Mouse (Mus musculus) heart, embryonic 12.5 days (tissue): Measurements from ENCODE around the gene Cfap57. TPM values are rescaled to one million over a fixed set of nuclear protein-coding genes. Genes with fewer than 3 reads are reported as not detected.
A peak's percentile ranks its signal among the peaks of the same experiment; 100 is the strongest.
"Not testable (repeated sequence)": the region's sequence is repeated elsewhere in the genome, so short reads cannot be mapped to it uniquely, and the experiment has no call there.

Experiments
- ATAC-seq: fragments of 200-750 bp; cut with Nextera tagmentation; 2 replicates; pipeline ENCODE4 v1.8.0; 2017; ENCODE audit warnings: moderate TSS enrichment, moderate library complexity; ENCODE audit not compliant: insufficient number of reproducible peaks, low FRiP score
- H3K27ac ChIP-seq: fragments of 300-500 bp; sonication (generic); 2 replicates; pipeline ENCODE4 v1.5.1; 2016; ENCODE audit warnings: mild to moderate bottlenecking, moderate library complexity; ENCODE audit not compliant: poor library complexity, severe bottlenecking
- H3K27me3 ChIP-seq: fragments of 300-500 bp; sonication (generic); replicated peaks from 2 replicates; pipeline ENCODE4 v1.6.1; 2016; ENCODE audit warnings: mild to moderate bottlenecking, moderate library complexity
- H3K36me3 ChIP-seq: fragments of 300-500 bp; sonication (generic); 2 replicates; pipeline ENCODE4 v1.6.1; 2016; ENCODE audit warnings: mild to moderate bottlenecking, moderate library complexity
- H3K4me1 ChIP-seq: fragments of 300-500 bp; sonication (generic); replicated peaks from 2 replicates; pipeline ENCODE4 v1.6.1; 2016; ENCODE audit warnings: mild to moderate bottlenecking
- H3K4me2 ChIP-seq: fragments of 300-500 bp; sonication (generic); 2 replicates; pipeline ENCODE4 v1.6.1; 2016; ENCODE audit warnings: mild to moderate bottlenecking, moderate library complexity
- H3K4me3 ChIP-seq: fragments of 300-500 bp; sonication (generic); 2 replicates; pipeline ENCODE4 v1.5.1; 2016; ENCODE audit warnings: mild to moderate bottlenecking
- H3K9ac ChIP-seq: fragments of 300-500 bp; sonication (generic); 2 replicates; pipeline ENCODE4 v1.6.1; 2016; ENCODE audit warnings: mild to moderate bottlenecking, moderate library complexity
- H3K9me3 ChIP-seq: fragments of 300-500 bp; sonication (generic); replicated peaks from 2 replicates; pipeline ENCODE4 v1.6.1; 2016; ENCODE audit warnings: mild to moderate bottlenecking, moderate library complexity
- WGBS: fragments of 180-500 bp; shearing (Covaris S2); methylation state at CpG from one replicate; pipeline ENCODE4 v1.1.7; 2016; 5-methylcytosine and 5-hydroxymethylcytosine counted together
- polyA plus RNA-seq: library from polyadenylated mRNA; unstranded; fragments of >200 nt; fragmentation: Nextera tagmentation; extraction: Ambion mirVana; gene quantifications from 2 replicates; pipeline ENCODE4 v1.2.1, GENCODE M21; 2016

Cfap57 gene
- polyA plus RNA-seq, 1 experiment from 2014 or later = 0.80 TPM

DNA sequence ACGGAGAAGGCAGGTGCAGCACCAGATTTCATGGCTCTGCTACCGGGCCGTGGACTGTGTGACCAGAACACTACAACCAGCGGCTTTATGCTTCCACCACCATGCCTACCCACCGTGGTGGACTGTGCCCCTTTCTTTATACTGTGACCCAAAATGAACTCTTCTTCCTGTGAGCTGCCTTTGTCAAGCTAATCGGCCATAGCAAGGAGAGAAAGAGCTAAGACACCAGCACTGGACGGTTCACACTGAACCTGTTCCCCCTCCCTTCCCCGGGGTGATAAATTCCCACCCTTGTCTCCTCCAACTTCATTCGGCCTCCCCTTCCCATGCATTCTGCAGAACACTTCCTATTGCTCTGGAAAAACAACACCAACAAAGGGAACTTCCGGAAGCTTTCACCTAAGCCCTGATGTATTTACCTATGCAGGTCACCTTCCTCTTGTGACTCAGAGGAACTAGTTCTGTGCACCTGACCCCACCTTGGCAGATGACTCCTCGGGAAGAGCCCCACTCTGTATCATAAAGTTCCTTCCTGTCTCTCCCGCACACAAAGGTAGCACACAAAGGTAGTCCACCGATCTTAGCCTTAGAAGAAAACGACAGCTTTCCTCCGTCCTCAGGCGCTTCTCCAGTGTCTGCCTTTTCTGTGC, 103.0 kb downstream of the Cfap57 start:
- no peak; the same call in 1 of the 2 replicates for ATAC-seq
- Histone ChIP-seq H3K4me2 (peak overlapping the region; percentile 50), H3K27me3 (peaks cover 15% of the 10 kb centered on the region; the same call in 1 of the 2 replicates), H3K27ac (no peak overlapping the region), H3K9ac (no peak overlapping the region), H3K9me3 (no peaks in the 10 kb centered on the region), H3K4me1 (peaks cover 20% of the 10 kb centered on the region), H3K36me3 (no peaks in the 10 kb centered on the region), H3K4me3 (no peak overlapping the region)
- 39% methylated on average over 16 of the region's 16 CpGs for WGBS

DNA sequence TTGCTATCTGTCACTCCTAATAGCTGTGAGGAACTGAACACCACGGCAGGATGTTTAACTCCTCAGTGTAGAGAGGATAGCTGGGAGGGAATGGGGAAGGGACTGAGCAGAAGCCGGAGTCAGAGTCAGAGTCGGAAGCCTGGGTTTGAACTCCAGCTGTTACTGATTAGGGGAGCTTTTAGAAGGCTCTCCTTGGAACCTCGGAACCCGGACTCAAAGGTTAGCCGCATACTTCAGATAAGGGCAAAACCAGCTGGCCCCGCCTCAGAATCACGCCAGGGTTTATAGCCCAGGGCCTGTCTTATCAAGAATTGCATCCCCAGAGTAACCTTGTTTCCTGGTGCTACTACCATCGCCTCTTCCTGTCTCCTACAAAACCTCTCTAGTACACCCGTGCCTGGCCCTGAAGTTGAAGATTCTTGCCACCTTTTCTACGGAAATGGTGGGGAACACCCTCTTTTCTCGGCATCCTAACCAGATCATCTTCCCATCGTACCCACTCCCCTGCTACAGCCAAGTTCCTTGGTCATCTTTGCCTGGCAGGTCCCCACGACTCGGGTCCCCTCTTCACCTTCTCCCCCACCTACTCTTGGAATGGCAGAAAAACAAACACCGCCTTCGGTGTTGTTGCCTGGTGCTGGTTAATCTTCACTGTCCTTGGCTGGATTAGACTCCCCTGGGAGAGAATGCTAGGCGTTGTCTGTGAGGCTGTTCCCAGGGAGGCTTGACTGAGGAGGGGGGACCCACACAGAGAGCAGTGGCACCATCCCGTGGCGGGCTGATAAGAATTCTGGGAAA, 103.7 kb downstream of the Cfap57 start:
- peak; percentile 42; the same call in 1 of the 2 replicates for ATAC-seq
- H3K4me3 ChIP-seq = peak overlapping the region; percentile 5; the same call in 1 of the 2 replicates
- peaks cover 15% of the 10 kb centered on the region; the same call in 1 of the 2 replicates for H3K27me3 ChIP-seq
- 4% methylated on average over 20 of the region's 20 CpGs for WGBS
- no peaks in the 10 kb centered on the region for H3K9me3 ChIP-seq
- no peak overlapping the region for H3K9ac ChIP-seq
- peak overlapping the region; percentile 50 for H3K4me2 ChIP-seq
- H3K36me3 ChIP-seq = no peaks in the 10 kb centered on the region
- H3K4me1 ChIP-seq = peaks cover 20% of the 10 kb centered on the region
- no peak overlapping the region for H3K27ac ChIP-seq

DNA sequence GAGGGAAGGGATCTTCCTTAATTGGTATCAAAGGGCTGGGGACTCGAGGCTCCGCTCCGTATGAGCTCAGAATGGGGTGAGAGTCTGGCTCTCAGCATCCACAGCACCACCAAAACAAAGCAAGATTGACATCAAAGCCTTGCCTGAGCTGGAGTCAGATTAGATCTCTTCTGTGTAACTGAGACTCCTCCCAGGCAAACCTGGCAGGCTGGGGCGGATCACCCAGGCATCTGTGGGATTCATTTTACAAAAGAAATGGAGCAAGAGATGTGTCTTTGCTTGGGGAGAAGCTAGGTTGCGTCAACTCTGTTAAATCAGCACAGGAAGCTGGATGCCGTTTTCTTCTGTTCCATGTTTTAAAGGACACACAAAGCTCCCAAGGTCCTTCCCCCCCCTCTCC, 111.5 kb downstream of the Cfap57 start:
- 22% methylated on average over 6 of the region's 6 CpGs for WGBS

DNA sequence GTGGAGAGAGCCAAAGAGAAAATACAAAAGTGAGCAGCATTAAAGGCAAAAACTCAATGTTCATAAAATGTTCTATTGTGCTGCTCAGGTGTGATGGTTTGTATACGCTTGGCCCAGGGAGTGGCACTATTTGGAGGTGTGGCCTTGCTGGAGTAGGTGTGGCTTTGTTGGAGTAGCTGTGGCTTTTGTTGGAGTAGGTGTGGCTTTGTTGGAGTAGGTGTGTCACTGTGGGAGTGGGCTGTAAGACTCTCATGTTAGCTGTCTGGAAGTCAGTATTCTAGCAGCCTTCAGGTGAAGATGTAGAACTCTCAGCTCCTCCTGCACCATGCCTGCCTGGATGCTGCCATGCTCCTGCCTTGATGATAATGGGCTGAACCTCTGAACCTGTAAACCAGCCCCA, 113.4 kb downstream of the Cfap57 start:
- H3K9ac ChIP-seq, H3K36me3 ChIP-seq, ATAC-seq, H3K4me1 ChIP-seq, H3K4me2 ChIP-seq, H3K27ac ChIP-seq, H3K4me3 ChIP-seq, H3K9me3 ChIP-seq, H3K27me3 ChIP-seq: not testable (repeated sequence)
- 74% methylated on average over 1 of the region's 1 CpGs for WGBS

More for the DNA sequence above, 111.5 kb downstream of the Cfap57 start:
- 0 out of 2 replicates have a peak, but pooled peaks cover 3% of the 10 kb centered on the region for H3K4me1 ChIP-seq
- ATAC-seq = no peak
- no peak overlapping the region for H3K27ac ChIP-seq
- no peaks in the 10 kb centered on the region for H3K9me3 ChIP-seq
- H3K36me3 ChIP-seq = no peaks in the 10 kb centered on the region
- H3K9ac ChIP-seq = no peak overlapping the region
- no peaks in the 10 kb centered on the region for H3K27me3 ChIP-seq
- H3K4me3 ChIP-seq = no peak overlapping the region
- no peak overlapping the region for H3K4me2 ChIP-seq

DNA sequence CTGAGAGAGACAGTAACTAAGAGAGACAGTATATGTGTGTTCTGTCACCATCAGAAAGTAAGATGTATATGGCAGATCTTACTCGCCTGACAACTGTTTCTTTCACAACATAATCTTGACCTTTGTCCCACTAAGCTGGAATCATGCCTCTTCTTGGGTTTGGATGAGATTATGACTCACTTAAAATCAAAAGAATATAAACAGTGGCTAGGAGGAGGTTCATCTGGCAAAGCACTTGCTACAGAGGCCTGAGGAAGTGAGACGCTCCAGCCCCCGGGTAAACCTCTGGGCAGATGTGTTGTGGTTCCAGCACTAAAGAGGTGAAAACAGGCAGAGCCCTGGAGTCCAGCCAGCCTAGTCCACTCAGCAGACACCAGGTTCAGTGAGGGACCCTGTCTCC, 115.0 kb downstream of the Cfap57 start:
- ATAC-seq = no peak
- Histone ChIP-seq H3K9ac (no peak overlapping the region), H3K4me2 (no peak overlapping the region), H3K27me3 (no peaks in the 10 kb centered on the region), H3K36me3 (no peaks in the 10 kb centered on the region), H3K27ac (no peak overlapping the region), H3K4me3 (no peak overlapping the region), H3K9me3 (no peaks in the 10 kb centered on the region), H3K4me1 (no peaks in the 10 kb centered on the region)
- 57% methylated on average over 3 of the region's 3 CpGs for WGBS

Other genes starting within 250 kb of the Cfap57 start
- gene Szt2, start 211.5 kb downstream of the Cfap57 start, polyA plus RNA-seq = 6.7 and 8.5 TPM in 2 replicates
- gene Med8, start 211.4 kb downstream of the Cfap57 start, polyA plus RNA-seq = 79.7 and 81.3 TPM in 2 replicates
- 52.2 and 57.1 TPM in 2 replicates for gene Elovl1, start 192.7 kb downstream of the Cfap57 start, polyA plus RNA-seq
- 157 and 163 TPM in 2 replicates for gene Cdc20, start 183.4 kb downstream of the Cfap57 start, polyA plus RNA-seq
- gene Mpl, start 163.3 kb downstream of the Cfap57 start, polyA plus RNA-seq = 2.9 and 3.9 TPM in 2 replicates
- gene Tie1, start 130.7 kb downstream of the Cfap57 start, polyA plus RNA-seq = 65.8 and 69.4 TPM in 2 replicates
- gene 2610528J11Rik, start 93.8 kb downstream of the Cfap57 start, polyA plus RNA-seq = 0.27 and 0.31 TPM in 2 replicates
- gene Tmem125, start 76.7 kb downstream of the Cfap57 start, polyA plus RNA-seq = 0.18 and 0.23 TPM in 2 replicates
- gene Ebna1bp2, start within 50 bp of the Cfap57 start, polyA plus RNA-seq = 96.7 and 103 TPM in 2 replicates
- gene Olfr62, start 38.2 kb upstream of the Cfap57 start, polyA plus RNA-seq = not detected in 2 replicates
- gene Olfr1342, start 72.0 kb upstream of the Cfap57 start, polyA plus RNA-seq = not detected in 2 replicates
- not detected in 2 replicates for gene Olfr1341, start 82.7 kb upstream of the Cfap57 start, polyA plus RNA-seq
- not detected in 2 replicates for gene Olfr1340, start 99.4 kb upstream of the Cfap57 start, polyA plus RNA-seq
- gene Olfr1339, start 111.4 kb upstream of the Cfap57 start, polyA plus RNA-seq = not detected in 2 replicates
- not detected in 2 replicates for gene Olfr1338, start 138.0 kb upstream of the Cfap57 start, polyA plus RNA-seq
- gene Olfr1337, start 161.8 kb upstream of the Cfap57 start, polyA plus RNA-seq = not detected in 2 replicates
- gene Olfr1335, start 189.2 kb upstream of the Cfap57 start, polyA plus RNA-seq = not detected in 2 replicates
- not detected in 2 replicates for gene Olfr1333, start 215.5 kb upstream of the Cfap57 start, polyA plus RNA-seq
- gene Olfr1331, start 243.9 kb upstream of the Cfap57 start, polyA plus RNA-seq = not detected in 2 replicates